Mouse (Mus musculus) midbrain, embryonic 10.5 days (tissue): ENCODE measurements at regions not wholly inside any gene's neighbourhood (a gene's known extent, or its start where the extent isn't known, plus 50 kb on each side); places are given as distances from the start of the nearest gene placed in this dataset.
A peak's percentile ranks its signal among the peaks of the same experiment; 100 is the strongest.

ENCODE experiments used
- DNase-seq: peaks from one replicate; pipeline ENCODE4 v3.0.0-alpha.2; 2017; ENCODE audit warnings: low spot score
- H3K27ac ChIP-seq: fragments of 300-500 bp; sonication (generic); replicated peaks from 2 replicates; pipeline ENCODE4 v1.5.1; 2016; ENCODE audit warnings: mild to moderate bottlenecking
- H3K27me3 ChIP-seq: fragments of 300-500 bp; sonication (generic); 2 replicates; pipeline ENCODE4 v1.6.1; 2016; ENCODE audit warnings: low read depth, mild to moderate bottlenecking; ENCODE audit not compliant: poor library complexity, severe bottlenecking
- H3K36me3 ChIP-seq: fragments of 300-500 bp; sonication (generic); 2 replicates; pipeline ENCODE4 v1.6.1; 2016; ENCODE audit warnings: mild to moderate bottlenecking, moderate library complexity
- H3K4me1 ChIP-seq: fragments of 300-500 bp; sonication (generic); 2 replicates; pipeline ENCODE4 v1.6.1; 2016
- H3K4me3 ChIP-seq: fragments of 300-500 bp; sonication (generic); 2 replicates; pipeline ENCODE4 v1.5.1; 2016; ENCODE audit warnings: mild to moderate bottlenecking, moderate library complexity
- H3K9me3 ChIP-seq: fragments of 300-500 bp; sonication (generic); replicated peaks from 2 replicates; pipeline ENCODE4 v1.6.1; 2016; ENCODE audit warnings: mild to moderate bottlenecking
- WGBS: fragments of 180-500 bp; shearing (Covaris S2); methylation state at CpG from one replicate; pipeline ENCODE4 v1.1.7; 2016; 5-methylcytosine and 5-hydroxymethylcytosine counted together

GRCm38 (mm10) chr9:61279044-61279543, 93.1 kb upstream of the Tle3 start:
- peaks cover 69% of the 10 kb centered on the region for H3K27me3 ChIP-seq
- peak; percentile 24 for DNase-seq
- H3K27ac ChIP-seq, result peak overlapping the region; percentile 77

DNA sequence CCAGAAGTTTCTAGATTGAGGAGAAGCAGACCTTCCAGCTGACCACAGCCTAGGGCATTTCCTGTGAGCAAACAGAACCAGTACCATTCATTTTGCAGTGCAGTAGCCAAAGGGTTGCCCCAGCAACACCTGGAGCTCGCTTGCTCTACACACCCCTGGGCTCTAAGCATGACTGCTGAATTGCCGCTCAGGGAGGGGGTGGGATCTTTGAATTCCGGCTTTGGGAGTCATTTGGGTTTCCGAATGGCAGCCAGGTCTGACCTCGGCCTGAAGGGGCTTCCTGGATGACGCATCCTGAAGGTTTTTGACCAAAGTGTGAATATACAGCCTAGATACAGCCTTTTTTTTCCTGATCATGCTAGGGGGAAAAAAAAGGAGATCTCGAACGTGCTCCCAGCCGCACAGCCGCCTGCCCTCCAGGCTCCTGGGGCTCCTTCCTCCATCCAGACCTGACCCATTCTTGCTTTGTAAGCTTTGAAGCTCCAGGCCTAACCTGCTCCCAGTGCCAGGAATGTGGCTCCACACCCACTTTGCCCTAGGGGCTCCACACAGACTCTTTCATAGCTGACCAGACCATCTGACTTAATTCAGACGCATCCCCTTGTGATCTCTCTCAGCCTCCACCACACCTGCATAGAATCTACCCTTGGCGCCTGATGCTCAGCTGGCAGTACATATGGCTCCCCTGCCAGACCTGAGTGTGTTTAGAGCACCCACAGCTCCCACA, 91.1 kb upstream of the Tle3 start:
- no peak for DNase-seq

More at GRCm38 (mm10) chr9:61279044-61279543, 93.1 kb upstream of the Tle3 start:
- no peaks in the 10 kb centered on the region for H3K36me3 ChIP-seq
- peaks cover 41% of the 10 kb centered on the region for H3K4me1 ChIP-seq
- WGBS, result 22% methylated on average over 9 of the region's 9 CpGs
- no peaks in the 10 kb centered on the region for H3K9me3 ChIP-seq
- 0 out of 2 replicates have a peak overlapping the region, but pooled peaks have one; percentile 2 for H3K4me3 ChIP-seq

GRCm38 (mm10) chr9:61283311-61283710, 88.9 kb upstream of the Tle3 start:
- peaks cover 56% of the 10 kb centered on the region for H3K27me3 ChIP-seq

More for the DNA sequence above, 91.1 kb upstream of the Tle3 start:
- peaks cover 68% of the 10 kb centered on the region for H3K27me3 ChIP-seq
- WGBS, result 79% methylated on average over 12 of the region's 12 CpGs
- no peak overlapping the region for H3K27ac ChIP-seq
- H3K9me3 ChIP-seq, result no peaks in the 10 kb centered on the region
- peaks cover 41% of the 10 kb centered on the region for H3K4me1 ChIP-seq
- H3K36me3 ChIP-seq, result no peaks in the 10 kb centered on the region
- no peak overlapping the region for H3K4me3 ChIP-seq

GRCm38 (mm10) chr9:61284201-61285021, 87.8 kb upstream of the Tle3 start:
- no peaks in the 10 kb centered on the region for H3K36me3 ChIP-seq
- WGBS, result 90% methylated on average over 8 of the region's 8 CpGs
- peaks cover 23% of the 10 kb centered on the region for H3K4me1 ChIP-seq
- 0 out of 2 replicates have a peak overlapping the region, but pooled peaks have one; percentile 1 for H3K27ac ChIP-seq
- H3K4me3 ChIP-seq, result no peak overlapping the region
- peaks cover 45% of the 10 kb centered on the region for H3K27me3 ChIP-seq
- peaks cover 17% of the 10 kb centered on the region; the same call in 1 of the 2 replicates for H3K9me3 ChIP-seq
- DNase-seq, result no peak

More at GRCm38 (mm10) chr9:61283311-61283710, 88.9 kb upstream of the Tle3 start:
- peaks cover 17% of the 10 kb centered on the region; the same call in 1 of the 2 replicates for H3K9me3 ChIP-seq
- no peak overlapping the region for H3K27ac ChIP-seq
- no peaks in the 10 kb centered on the region for H3K36me3 ChIP-seq
- no peak for DNase-seq
- WGBS, result 88% methylated on average over 5 of the region's 5 CpGs
- no peak overlapping the region for H3K4me3 ChIP-seq
- H3K4me1 ChIP-seq, result peaks cover 30% of the 10 kb centered on the region

DNA sequence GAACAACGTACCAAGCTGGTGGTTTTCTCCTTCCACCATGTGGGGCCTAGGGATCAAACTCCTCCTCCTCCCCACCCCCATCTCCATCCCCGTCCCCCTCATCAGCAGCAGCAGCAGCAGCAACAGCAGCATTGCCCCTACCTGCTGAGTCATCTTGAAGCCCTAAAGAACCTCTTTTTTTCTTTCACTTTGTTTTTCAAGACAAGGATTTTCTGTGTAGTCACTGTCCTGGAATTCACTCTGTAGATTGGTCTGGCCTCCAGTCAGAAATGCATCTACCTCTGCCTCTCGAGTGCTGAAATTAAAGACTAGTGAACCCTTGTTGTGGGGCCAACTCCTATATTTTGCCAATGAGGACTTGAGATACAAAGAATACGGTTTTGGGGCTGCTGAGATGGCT, 85.6 kb upstream of the Tle3 start:
- Histone ChIP-seq H3K9me3 (peaks cover 17% of the 10 kb centered on the region; the same call in 1 of the 2 replicates), H3K4me3 (no peak overlapping the region), H3K4me1 (peaks cover 27% of the 10 kb centered on the region), H3K27ac (no peak overlapping the region), H3K36me3 (no peaks in the 10 kb centered on the region), H3K27me3 (peaks cover 26% of the 10 kb centered on the region)
- 84% methylated on average over 4 of the region's 4 CpGs for WGBS
- DNase-seq, result no peak

- Histone ChIP-seq H3K4me3 (no peak overlapping the region), H3K9me3 (peaks cover 17% of the 10 kb centered on the region; the same call in 1 of the 2 replicates), H3K4me1 (peaks cover 45% of the 10 kb centered on the region), H3K27ac (no peak overlapping the region), H3K27me3 (peaks cover 20% of the 10 kb centered on the region), H3K36me3 (no peaks in the 10 kb centered on the region)
- DNase-seq, result no peak
- 66% methylated on average over 12 of the region's 12 CpGs for WGBS
Observed at GRCm38 (mm10) chr9:61289117-61289516, 83.0 kb upstream of the Tle3 start.

- DNase-seq, result peak; percentile 41
- WGBS, result 80% methylated on average over 6 of the region's 6 CpGs
- Histone ChIP-seq H3K4me1 (peaks cover 45% of the 10 kb centered on the region), H3K4me3 (no peak overlapping the region), H3K27ac (0 out of 2 replicates have a peak overlapping the region, but pooled peaks have one; percentile 6), H3K9me3 (peaks cover 17% of the 10 kb centered on the region; the same call in 1 of the 2 replicates), H3K36me3 (no peaks in the 10 kb centered on the region), H3K27me3 (peaks cover 25% of the 10 kb centered on the region)
Observed at GRCm38 (mm10) chr9:61289713-61290112, 82.5 kb upstream of the Tle3 start.

DNA sequence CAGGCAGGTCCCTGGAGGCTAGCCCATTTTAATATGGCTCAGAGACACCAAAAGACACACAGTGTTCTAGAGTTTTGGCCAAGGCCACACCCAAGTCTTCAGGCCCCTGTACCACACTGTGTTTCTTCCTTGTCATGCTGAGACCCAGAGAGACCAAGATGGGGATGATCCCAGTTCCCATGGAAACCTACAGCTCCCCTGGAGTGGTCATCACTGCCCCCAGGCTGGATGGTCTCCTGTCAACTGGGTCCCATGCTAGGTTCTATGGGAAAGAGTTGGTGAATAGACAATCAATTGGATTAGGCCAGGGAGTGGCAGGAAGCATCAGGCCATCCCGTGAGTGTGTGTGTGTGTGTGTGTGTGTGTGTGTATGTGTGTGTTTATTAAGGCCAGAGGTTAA, 80.5 kb upstream of the Tle3 start:
- H3K27ac ChIP-seq, result no peak overlapping the region
- no peak overlapping the region for H3K4me3 ChIP-seq
- peaks cover 11% of the 10 kb centered on the region; the same call in 1 of the 2 replicates for H3K9me3 ChIP-seq
- H3K27me3 ChIP-seq, result peaks cover 36% of the 10 kb centered on the region
- peaks cover 45% of the 10 kb centered on the region for H3K4me1 ChIP-seq
- no peak for DNase-seq
- H3K36me3 ChIP-seq, result no peaks in the 10 kb centered on the region
- WGBS, result 23% methylated on average over 1 of the region's 1 CpGs

- H3K36me3 ChIP-seq, result no peaks in the 10 kb centered on the region
- DNase-seq, result no peak
- H3K4me3 ChIP-seq, result no peak overlapping the region
- WGBS, result 70% methylated on average over 3 of the region's 3 CpGs
- peaks cover 41% of the 10 kb centered on the region for H3K27me3 ChIP-seq
- H3K27ac ChIP-seq, result no peak overlapping the region
- H3K9me3 ChIP-seq, result peaks cover 6% of the 10 kb centered on the region; the same call in 1 of the 2 replicates
- H3K4me1 ChIP-seq, result peaks cover 54% of the 10 kb centered on the region
Observed at GRCm38 (mm10) chr9:61292501-61292900, 79.7 kb upstream of the Tle3 start.

GRCm38 (mm10) chr9:61293223-61293985, 78.8 kb upstream of the Tle3 start:
- Histone ChIP-seq H3K4me3 (no peak overlapping the region), H3K27me3 (peaks cover 41% of the 10 kb centered on the region), H3K9me3 (no peaks in the 10 kb centered on the region), H3K27ac (peak overlapping the region; percentile 75), H3K36me3 (no peaks in the 10 kb centered on the region), H3K4me1 (peaks cover 58% of the 10 kb centered on the region)
- no peak for DNase-seq
- whole genome bisulfite sequencing, result 14% methylated on average over 11 of the region's 11 CpGs

DNA sequence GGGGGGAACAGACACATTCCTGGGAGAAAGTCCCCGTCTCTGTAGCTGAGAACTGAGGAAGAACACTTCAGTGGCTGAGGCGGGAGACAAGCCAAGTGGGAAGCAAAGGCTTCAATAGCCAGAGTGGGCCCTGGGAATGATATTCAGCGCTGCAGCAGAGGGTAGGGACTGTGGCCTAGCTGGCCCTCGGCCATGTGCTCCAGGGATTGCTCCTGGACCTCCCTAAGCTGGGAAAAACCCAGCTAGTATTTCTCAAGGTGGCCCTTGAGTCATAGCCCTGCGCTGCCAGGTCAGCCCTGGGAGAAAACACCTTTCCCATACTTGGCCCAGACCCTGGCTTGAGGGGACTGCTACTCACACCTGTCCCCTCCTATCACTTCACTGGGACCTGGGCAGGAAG, 77.2 kb upstream of the Tle3 start:
- 84% methylated on average over 5 of the region's 5 CpGs for WGBS
- peaks cover 53% of the 10 kb centered on the region for H3K4me1 ChIP-seq
- no peak for DNase-seq
- H3K4me3 ChIP-seq, result no peak overlapping the region
- no peak overlapping the region; the same call in 1 of the 2 replicates for H3K27ac ChIP-seq
- no peaks in the 10 kb centered on the region for H3K36me3 ChIP-seq
- H3K9me3 ChIP-seq, result no peaks in the 10 kb centered on the region
- H3K27me3 ChIP-seq, result peaks cover 41% of the 10 kb centered on the region
